Mouse (Mus musculus): ENCODE data around the gene Pde4d. TPM values are rescaled to one million over a fixed set of nuclear protein-coding genes. Genes with fewer than 3 reads are reported as not detected.

Pde4d gene
- polyA plus RNA-seq, 1 experiment, result 15.1 TPM

GRCm38 (mm10) chr13:108439012-108439411, 10.7 kb upstream of the Pde4d start:
- Histone ChIP-seq H3ac (ENCODE audit: control insufficient read depth, insufficient read length, low read depth) (no peak overlapping the region), H3K4me3 (ENCODE audit: insufficient read depth, poor library complexity, severe bottlenecking) (no peak overlapping the region), H3K79me2 (ENCODE audit: control insufficient read depth, insufficient read depth) (no peaks in the 10 kb centered on the region), H3K36me3 (ENCODE audit: control insufficient read depth, insufficient read depth) (no peaks in the 10 kb centered on the region), H3K79me3 (ENCODE audit: low read depth) (no peaks in the 10 kb centered on the region), H3K27me3 (ENCODE audit: control insufficient read depth, insufficient read depth, insufficient read length) (no peaks in the 10 kb centered on the region)
- no peak for TF ChIP-seq USF1 (IDR thresholded peaks at IDR 0.05; ENCODE audit: low read depth)
- no peak for TF ChIP-seq MYOG (IDR thresholded peaks at IDR 0.05; ENCODE audit: control insufficient read depth, extremely low read depth, insufficient read length)
- no peak for TF ChIP-seq CTCF (IDR thresholded peaks at IDR 0.05; ENCODE audit: control insufficient read depth, insufficient read depth, insufficient read length)
- TF ChIP-seq CEBPB (IDR thresholded peaks at IDR 0.05; ENCODE audit: low read depth), result no peak
- TF ChIP-seq MAX (IDR thresholded peaks at IDR 0.05), result no peak
- no peak for TF ChIP-seq FOSL1 (IDR thresholded peaks at IDR 0.05; ENCODE audit: insufficient read depth, low read length, poor library complexity, severe bottlenecking)
- TF ChIP-seq MYOD1 (IDR thresholded peaks at IDR 0.05; ENCODE audit: control insufficient read depth, insufficient read length, low read depth), result no peak

GRCm38 (mm10) chr13:108448348-108448931, 1.3 kb upstream of the Pde4d start:
- no peak overlapping the region for H3K4me3 ChIP-seq (ENCODE audit: insufficient read depth, poor library complexity, severe bottlenecking)
- no peaks in the 10 kb centered on the region for H3K79me3 ChIP-seq (ENCODE audit: low read depth)
- H3ac ChIP-seq (ENCODE audit: control insufficient read depth, insufficient read length, low read depth), result no peak overlapping the region
- H3K27me3 ChIP-seq (ENCODE audit: control insufficient read depth, insufficient read depth, insufficient read length), result no peaks in the 10 kb centered on the region
- H3K36me3 ChIP-seq (ENCODE audit: control insufficient read depth, insufficient read depth), result no peaks in the 10 kb centered on the region
- no peak for TF ChIP-seq USF1 (IDR thresholded peaks at IDR 0.05; ENCODE audit: low read depth)
- no peak for TF ChIP-seq CEBPB (IDR thresholded peaks at IDR 0.05; ENCODE audit: low read depth)
- no peak for TF ChIP-seq MAX (IDR thresholded peaks at IDR 0.05)
- no peak for TF ChIP-seq MYOD1 (IDR thresholded peaks at IDR 0.05; ENCODE audit: control insufficient read depth, insufficient read length, low read depth)
- TF ChIP-seq MYOG (IDR thresholded peaks at IDR 0.05; ENCODE audit: control insufficient read depth, extremely low read depth, insufficient read length), result no peak
- TF ChIP-seq CTCF (IDR thresholded peaks at IDR 0.05; ENCODE audit: control insufficient read depth, insufficient read depth, insufficient read length), result no peak
- no peaks in the 10 kb centered on the region for H3K79me2 ChIP-seq (ENCODE audit: control insufficient read depth, insufficient read depth)

GRCm38 (mm10) chr13:108451122-108451521, 1.4 kb downstream of the Pde4d start:
- H3K27me3 ChIP-seq (ENCODE audit: control insufficient read depth, insufficient read depth, insufficient read length), result no peaks in the 10 kb centered on the region
- no peak overlapping the region for H3ac ChIP-seq (ENCODE audit: control insufficient read depth, insufficient read length, low read depth)
- no peaks in the 10 kb centered on the region for H3K79me2 ChIP-seq (ENCODE audit: control insufficient read depth, insufficient read depth)
- H3K4me3 ChIP-seq (ENCODE audit: insufficient read depth, poor library complexity, severe bottlenecking), result no peak overlapping the region
- H3K79me3 ChIP-seq (ENCODE audit: low read depth), result no peaks in the 10 kb centered on the region
- no peaks in the 10 kb centered on the region for H3K36me3 ChIP-seq (ENCODE audit: control insufficient read depth, insufficient read depth)
- TF ChIP-seq CEBPB (IDR thresholded peaks at IDR 0.05; ENCODE audit: low read depth) (no peak), CTCF (IDR thresholded peaks at IDR 0.05; ENCODE audit: control insufficient read depth, insufficient read depth, insufficient read length) (no peak), MYOG (IDR thresholded peaks at IDR 0.05; ENCODE audit: control insufficient read depth, extremely low read depth, insufficient read length) (no peak), FOSL1 (IDR thresholded peaks at IDR 0.05; ENCODE audit: insufficient read depth, low read length, poor library complexity, severe bottlenecking) (no peak), USF1 (IDR thresholded peaks at IDR 0.05; ENCODE audit: low read depth) (no peak), MAX (IDR thresholded peaks at IDR 0.05) (no peak)

- H3K4me3 ChIP-seq (ENCODE audit: insufficient read depth, poor library complexity, severe bottlenecking), result no peak overlapping the region
- TF ChIP-seq MYOG (IDR thresholded peaks at IDR 0.05; ENCODE audit: control insufficient read depth, extremely low read depth, insufficient read length), result no peak
- no peaks in the 10 kb centered on the region for H3K27me3 ChIP-seq (ENCODE audit: control insufficient read depth, insufficient read depth, insufficient read length)
- H3K79me3 ChIP-seq (ENCODE audit: low read depth), result no peaks in the 10 kb centered on the region
- no peaks in the 10 kb centered on the region for H3K36me3 ChIP-seq (ENCODE audit: control insufficient read depth, insufficient read depth)
- H3ac ChIP-seq (ENCODE audit: control insufficient read depth, insufficient read length, low read depth), result no peak overlapping the region
- H3K79me2 ChIP-seq (ENCODE audit: control insufficient read depth, insufficient read depth), result no peaks in the 10 kb centered on the region
Observed at GRCm38 (mm10) chr13:108453064-108453919, 3.5 kb downstream of the Pde4d start.

- no peak overlapping the region for H3K4me3 ChIP-seq (ENCODE audit: insufficient read depth, poor library complexity, severe bottlenecking)
- no peaks in the 10 kb centered on the region for H3K36me3 ChIP-seq (ENCODE audit: control insufficient read depth, insufficient read depth)
- no peaks in the 10 kb centered on the region for H3K79me3 ChIP-seq (ENCODE audit: low read depth)
- H3K79me2 ChIP-seq (ENCODE audit: control insufficient read depth, insufficient read depth), result no peaks in the 10 kb centered on the region
- no peaks in the 10 kb centered on the region for H3K27me3 ChIP-seq (ENCODE audit: control insufficient read depth, insufficient read depth, insufficient read length)
- no peak overlapping the region for H3ac ChIP-seq (ENCODE audit: control insufficient read depth, insufficient read length, low read depth)
- no peak for TF ChIP-seq USF1 (IDR thresholded peaks at IDR 0.05; ENCODE audit: low read depth)
- no peak for TF ChIP-seq CTCF (IDR thresholded peaks at IDR 0.05; ENCODE audit: control insufficient read depth, insufficient read depth, insufficient read length)
- TF ChIP-seq CEBPB (IDR thresholded peaks at IDR 0.05; ENCODE audit: low read depth), result no peak
- no peak for TF ChIP-seq FOSL1 (IDR thresholded peaks at IDR 0.05; ENCODE audit: insufficient read depth, low read length, poor library complexity, severe bottlenecking)
- TF ChIP-seq MYOG (IDR thresholded peaks at IDR 0.05; ENCODE audit: control insufficient read depth, extremely low read depth, insufficient read length), result no peak
- TF ChIP-seq MYOD1 (IDR thresholded peaks at IDR 0.05; ENCODE audit: control insufficient read depth, insufficient read length, low read depth), result no peak
- no peak for TF ChIP-seq MAX (IDR thresholded peaks at IDR 0.05)
Observed at GRCm38 (mm10) chr13:108462518-108462917, 12.8 kb downstream of the Pde4d start.
